Mouse (Mus musculus): ENCODE results near the gene Eif6. TPM values are rescaled to one million over a fixed set of nuclear protein-coding genes. Genes with fewer than 3 reads are reported as not detected.

The Eif6 gene
- total RNA-seq, 2 experiments from 2014 or later = 58.5 to 264 TPM

GRCm38 (mm10) chr2:155792899-155793298 is 33.8 kb downstream of the Eif6 start:
- ATAC-seq (replicated peaks; ENCODE audit: poor library complexity) = no peak

GRCm38 (mm10) chr2:155787949-155788931 is 38.5 kb downstream of the Eif6 start:
- ATAC-seq (replicated peaks; ENCODE audit: poor library complexity) = no peak

- peak; percentile 55; the same call in 1 of the 2 replicates for ATAC-seq (replicated peaks; ENCODE audit: poor library complexity)
These were observed 39.8 kb downstream of the Eif6 start for GRCm38 (mm10) chr2:155786905-155787304.

GRCm38 (mm10) chr2:155784534-155784933 is 42.2 kb downstream of the Eif6 start:
- ATAC-seq (replicated peaks; ENCODE audit: poor library complexity) = no peak

- no peak for ATAC-seq (replicated peaks; ENCODE audit: poor library complexity)
These were observed 47.2 kb downstream of the Eif6 start for GRCm38 (mm10) chr2:155779506-155779905.

GRCm38 (mm10) chr2:155779066-155779465 is 47.7 kb downstream of the Eif6 start:
- ATAC-seq (replicated peaks; ENCODE audit: poor library complexity) = no peak

GRCm38 (mm10) chr2:155778004-155778403 is 48.7 kb downstream of the Eif6 start:
- ATAC-seq (replicated peaks; ENCODE audit: poor library complexity) = no peak

- no peak for ATAC-seq (replicated peaks; ENCODE audit: poor library complexity)
These were observed 49.1 kb downstream of the Eif6 start for GRCm38 (mm10) chr2:155777688-155777985.

- no peak for ATAC-seq (replicated peaks; ENCODE audit: poor library complexity)
These were observed 49.7 kb downstream of the Eif6 start for GRCm38 (mm10) chr2:155776824-155777687.

- ATAC-seq (replicated peaks; ENCODE audit: poor library complexity) = peak; percentile 93
These were observed 51.0 kb downstream of the Eif6 start for GRCm38 (mm10) chr2:155775685-155776263.

- ATAC-seq (replicated peaks; ENCODE audit: poor library complexity) = no peak
These were observed 51.6 kb downstream of the Eif6 start, which contains the start of gene Mmp24 for GRCm38 (mm10) chr2:155774927-155775684. Gene Mmp24 (plus strand): TSS chr2:155775342.

GRCm38 (mm10) chr2:155774261-155774926 is 52.3 kb downstream of the Eif6 start:
- ATAC-seq (replicated peaks; ENCODE audit: poor library complexity) = no peak

GRCm38 (mm10) chr2:155773664-155774063 is 53.1 kb downstream of the Eif6 start:
- ATAC-seq (replicated peaks; ENCODE audit: poor library complexity) = no peak

Other genes starting within 250 kb of the Eif6 start
- 9.9 and 12.2 TPM in 2 replicates for gene Gss, start 234.1 kb downstream of the Eif6 start, total RNA-seq (2015)
- gene Gss, start 234.1 kb downstream of the Eif6 start, total RNA-seq (2017) = 13.4 and 18.2 TPM in 2 replicates
- 0.07 TPM in 1 of 2 replicates, not detected in the other for gene Myh7b, start 215.7 kb downstream of the Eif6 start, total RNA-seq (2015)
- gene Myh7b, start 215.7 kb downstream of the Eif6 start, total RNA-seq (2017) = not detected in 2 replicates
- gene Trpc4ap, start 134.5 kb downstream of the Eif6 start, total RNA-seq (2015) = 59.0 and 62.9 TPM in 2 replicates
- 73.1 and 89.6 TPM in 2 replicates for gene Trpc4ap, start 134.5 kb downstream of the Eif6 start, total RNA-seq (2017)
- 47.1 and 55.0 TPM in 2 replicates for gene Edem2, start 97.5 kb downstream of the Eif6 start, total RNA-seq (2015)
- gene Edem2, start 97.5 kb downstream of the Eif6 start, total RNA-seq (2017) = 58.2 and 70.9 TPM in 2 replicates
- gene Gm17581, start 91.1 kb downstream of the Eif6 start, total RNA-seq (2015) = not detected in 2 replicates
- gene Gm17581, start 91.1 kb downstream of the Eif6 start, total RNA-seq (2017) = not detected in 2 replicates
- gene Procr, start 75.8 kb downstream of the Eif6 start, total RNA-seq (2015) = 0.89 TPM in 1 of 2 replicates, not detected in the other
- gene Procr, start 75.8 kb downstream of the Eif6 start, total RNA-seq (2017) = 3.1 and 6.1 TPM in 2 replicates
- gene Mmp24, start 51.6 kb downstream of the Eif6 start, total RNA-seq (2015) = not detected in 2 replicates
- under 0.01 TPM in 1 of 2 replicates, not detected in the other for gene Mmp24, start 51.6 kb downstream of the Eif6 start, total RNA-seq (2017)
- 13.2 and 18.8 TPM in 2 replicates for gene BC029722, start 7.5 kb downstream of the Eif6 start, total RNA-seq (2015)
- gene BC029722, start 7.5 kb downstream of the Eif6 start, total RNA-seq (2017) = 13.2 and 14.8 TPM in 2 replicates
- not detected in 2 replicates for gene Fam83c, start 7.9 kb upstream of the Eif6 start, total RNA-seq (2015)
- gene Fam83c, start 7.9 kb upstream of the Eif6 start, total RNA-seq (2017) = not detected in 2 replicates
- gene Uqcc1, start 103.4 kb upstream of the Eif6 start, total RNA-seq (2015) = 39.6 and 40.4 TPM in 2 replicates
- 51.5 and 55.1 TPM in 2 replicates for gene Uqcc1, start 103.4 kb upstream of the Eif6 start, total RNA-seq (2017)
- not detected in 2 replicates for gene Gm15557, start 113.8 kb upstream of the Eif6 start, total RNA-seq (2015)
- not detected in 2 replicates for gene Gm15557, start 113.8 kb upstream of the Eif6 start, total RNA-seq (2017)
- not detected in 2 replicates for gene Gdf5, start 118.4 kb upstream of the Eif6 start, total RNA-seq (2015)
- gene Gdf5, start 118.4 kb upstream of the Eif6 start, total RNA-seq (2017) = not detected in 2 replicates
- 9.6 and 12.7 TPM in 2 replicates for gene Cep250, start 129.5 kb upstream of the Eif6 start, total RNA-seq (2015)
- 30.7 and 44.6 TPM in 2 replicates for gene Cep250, start 129.5 kb upstream of the Eif6 start, total RNA-seq (2017)
- 0.10 and 0.74 TPM in 2 replicates for gene 6430550D23Rik, start 181.1 kb upstream of the Eif6 start, total RNA-seq (2015)
- 0.20 and 0.92 TPM in 2 replicates for gene 6430550D23Rik, start 181.1 kb upstream of the Eif6 start, total RNA-seq (2017)
- gene Ergic3, start 181.1 kb upstream of the Eif6 start, total RNA-seq (2015) = 206 and 246 TPM in 2 replicates
- gene Ergic3, start 181.1 kb upstream of the Eif6 start, total RNA-seq (2017) = 65.3 and 76.8 TPM in 2 replicates
- gene Fer1l4, start 226.0 kb upstream of the Eif6 start, total RNA-seq (2015) = not detected in 2 replicates
- gene Fer1l4, start 226.0 kb upstream of the Eif6 start, total RNA-seq (2017) = not detected in 2 replicates
- gene Spag4, start 238.2 kb upstream of the Eif6 start, total RNA-seq (2015) = 1.3 and 1.7 TPM in 2 replicates
- 2.6 and 3.3 TPM in 2 replicates for gene Spag4, start 238.2 kb upstream of the Eif6 start, total RNA-seq (2017)